Mouse (Mus musculus): ENCODE results near the gene Traf3ip1. TPM values are rescaled to one million over a fixed set of nuclear protein-coding genes. Genes with fewer than 3 reads are reported as not detected.

The Traf3ip1 gene
- polyA plus RNA-seq (2015; fragmentation: Nextera tagmentation; extraction: Ambion mirVana), result 7.8 and 8.4 TPM in 2 replicates

GRCm38 (mm10) chr1:91494457-91495140 is at the start of gene Traf3ip1:
Gene Traf3ip1, plus strand, starts transcription at chr1:91494647.
- peak within 1 kb of the TSS; percentile 50 for H3K9ac ChIP-seq
- peak within 1 kb of the TSS; percentile 81 for H3K4me3 ChIP-seq (replicated peaks)
- under 1% methylated on average over 79 of the region's 79 CpGs for WGBS
- H3K27ac ChIP-seq, result no peak within 1 kb of the TSS
- ATAC-seq (ENCODE audit: insufficient read depth, low FRiP score, low read depth), result peak; percentile 97
- no peaks in the 10 kb centered on the region for H3K9me3 ChIP-seq
- H3K4me1 ChIP-seq, result peaks cover 16% of the 10 kb centered on the region
- no peaks in the 10 kb centered on the region for H3K36me3 ChIP-seq
- peak within 1 kb of the TSS; percentile 77 for H3K4me2 ChIP-seq
- H3K27me3 ChIP-seq (replicated peaks), result no peaks in the 10 kb centered on the region

GRCm38 (mm10) chr1:91444841-91445830 is 49.3 kb upstream of the Traf3ip1 start:
- Histone ChIP-seq H3K27ac (no peak overlapping the region), H3K4me2 (no peak overlapping the region), H3K4me3 (replicated peaks) (no peak overlapping the region), H3K36me3 (peaks cover 43% of the 10 kb centered on the region), H3K27me3 (replicated peaks) (no peaks in the 10 kb centered on the region), H3K9me3 (no peaks in the 10 kb centered on the region), H3K9ac (no peak overlapping the region), H3K4me1 (no peaks in the 10 kb centered on the region)
- 86% methylated on average over 17 of the region's 17 CpGs for WGBS
- ATAC-seq (ENCODE audit: insufficient read depth, low FRiP score, low read depth), result no peak

- Histone ChIP-seq H3K4me2 (no peak overlapping the region), H3K9me3 (no peaks in the 10 kb centered on the region), H3K27ac (no peak overlapping the region), H3K4me3 (replicated peaks) (no peak overlapping the region), H3K36me3 (peaks cover 43% of the 10 kb centered on the region), H3K4me1 (no peaks in the 10 kb centered on the region), H3K27me3 (replicated peaks) (no peaks in the 10 kb centered on the region), H3K9ac (no peak overlapping the region)
- ATAC-seq (ENCODE audit: insufficient read depth, low FRiP score, low read depth), result peak; percentile 40; the same call in 1 of the 2 replicates
- WGBS, result 60% methylated on average over 8 of the region's 8 CpGs
Measured at GRCm38 (mm10) chr1:91446060-91446459, 48.4 kb upstream of the Traf3ip1 start.

- Histone ChIP-seq H3K36me3 (peaks cover 43% of the 10 kb centered on the region), H3K4me1 (peaks cover 2% of the 10 kb centered on the region; the same call in 1 of the 2 replicates), H3K9me3 (no peaks in the 10 kb centered on the region), H3K27me3 (replicated peaks) (no peaks in the 10 kb centered on the region), H3K4me2 (no peak overlapping the region), H3K9ac (no peak overlapping the region), H3K27ac (no peak overlapping the region), H3K4me3 (replicated peaks) (no peak overlapping the region)
- ATAC-seq (ENCODE audit: insufficient read depth, low FRiP score, low read depth), result no peak
- 84% methylated on average over 4 of the region's 4 CpGs for WGBS
Measured at GRCm38 (mm10) chr1:91446511-91446910, 47.9 kb upstream of the Traf3ip1 start.

- Histone ChIP-seq H3K4me1 (peaks cover 9% of the 10 kb centered on the region), H3K27me3 (replicated peaks) (no peaks in the 10 kb centered on the region), H3K9me3 (no peaks in the 10 kb centered on the region), H3K9ac (no peak overlapping the region), H3K36me3 (peaks cover 43% of the 10 kb centered on the region), H3K4me2 (no peak overlapping the region), H3K27ac (no peak overlapping the region), H3K4me3 (replicated peaks) (no peak overlapping the region)
- ATAC-seq (ENCODE audit: insufficient read depth, low FRiP score, low read depth), result no peak
- WGBS, result 71% methylated on average over 10 of the region's 10 CpGs
Measured at GRCm38 (mm10) chr1:91448688-91449087, 45.8 kb upstream of the Traf3ip1 start.

GRCm38 (mm10) chr1:91450851-91451250 is 43.6 kb upstream of the Traf3ip1 start:
- H3K9me3 ChIP-seq, result no peaks in the 10 kb centered on the region
- no peak overlapping the region for H3K9ac ChIP-seq
- H3K4me2 ChIP-seq, result no peak overlapping the region
- 79% methylated on average over 5 of the region's 5 CpGs for WGBS
- no peak overlapping the region for H3K4me3 ChIP-seq (replicated peaks)
- no peaks in the 10 kb centered on the region for H3K27me3 ChIP-seq (replicated peaks)
- peaks cover 32% of the 10 kb centered on the region for H3K36me3 ChIP-seq
- peaks cover 30% of the 10 kb centered on the region for H3K4me1 ChIP-seq
- no peak overlapping the region for H3K27ac ChIP-seq
- no peak for ATAC-seq (ENCODE audit: insufficient read depth, low FRiP score, low read depth)

DNA sequence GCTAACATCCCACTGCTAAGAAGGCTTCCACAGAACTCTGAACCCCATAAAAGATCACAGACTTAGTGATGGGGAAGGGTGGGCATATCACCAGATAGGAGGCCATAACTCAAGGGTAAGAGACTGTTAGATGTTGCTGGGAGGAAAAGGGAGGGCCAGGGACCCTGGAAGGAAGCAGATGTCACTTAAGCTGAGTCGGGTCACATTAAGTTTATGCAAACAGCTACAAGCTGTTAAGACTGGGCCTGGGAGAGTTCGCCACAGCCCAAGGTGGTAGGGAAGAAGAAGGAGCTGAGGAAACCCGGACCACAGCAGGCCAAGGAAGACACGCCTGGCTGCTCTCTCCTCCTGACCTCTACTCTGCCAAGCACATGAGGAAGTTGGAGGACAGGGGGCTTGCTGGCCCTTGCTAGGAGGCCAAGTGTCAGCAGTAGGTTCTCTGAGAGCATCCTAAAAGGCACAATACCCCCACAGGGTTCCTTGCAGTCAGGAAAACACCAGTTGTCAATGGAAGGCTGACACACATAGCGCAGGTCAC is 42.8 kb upstream of the Traf3ip1 start:
- no peak overlapping the region for H3K4me2 ChIP-seq
- no peaks in the 10 kb centered on the region for H3K9me3 ChIP-seq
- no peak overlapping the region for H3K27ac ChIP-seq
- no peak overlapping the region for H3K9ac ChIP-seq
- peaks cover 36% of the 10 kb centered on the region for H3K4me1 ChIP-seq
- no peaks in the 10 kb centered on the region for H3K27me3 ChIP-seq (replicated peaks)
- no peak for ATAC-seq (ENCODE audit: insufficient read depth, low FRiP score, low read depth)
- WGBS, result 47% methylated on average over 5 of the region's 5 CpGs
- no peak overlapping the region for H3K4me3 ChIP-seq (replicated peaks)
- peaks cover 24% of the 10 kb centered on the region for H3K36me3 ChIP-seq

DNA sequence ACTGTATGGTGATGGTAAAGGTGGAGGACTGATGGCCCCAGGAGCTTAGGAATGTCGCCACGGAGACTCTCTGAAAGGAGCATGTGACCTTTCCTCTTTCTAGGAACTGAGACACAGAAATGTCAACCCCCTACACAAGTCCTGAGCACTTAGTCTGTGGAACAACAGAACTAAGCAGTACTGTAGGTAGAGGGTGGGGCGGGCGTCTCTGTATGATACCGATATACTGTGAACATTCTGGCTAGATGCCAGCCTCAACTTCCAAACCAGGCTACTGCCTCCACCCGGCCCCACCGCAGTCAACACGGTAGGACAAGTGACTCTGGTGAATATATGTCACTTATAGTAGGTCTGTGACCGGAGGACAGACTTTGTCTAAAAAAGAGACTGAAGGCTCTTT is 40.5 kb upstream of the Traf3ip1 start:
- Histone ChIP-seq H3K36me3 (0 out of 2 replicates have a peak, but pooled peaks cover 5% of the 10 kb centered on the region), H3K9me3 (no peaks in the 10 kb centered on the region), H3K9ac (no peak overlapping the region), H3K4me1 (peaks cover 58% of the 10 kb centered on the region), H3K27ac (peak overlapping the region; percentile 2; the same call in 1 of the 2 replicates), H3K4me2 (no peak overlapping the region), H3K4me3 (replicated peaks) (no peak overlapping the region), H3K27me3 (replicated peaks) (no peaks in the 10 kb centered on the region)
- WGBS, result 63% methylated on average over 9 of the region's 9 CpGs
- 0 out of 2 replicates have a peak, but pooled peaks have one; percentile 14 for ATAC-seq (ENCODE audit: insufficient read depth, low FRiP score, low read depth)

DNA sequence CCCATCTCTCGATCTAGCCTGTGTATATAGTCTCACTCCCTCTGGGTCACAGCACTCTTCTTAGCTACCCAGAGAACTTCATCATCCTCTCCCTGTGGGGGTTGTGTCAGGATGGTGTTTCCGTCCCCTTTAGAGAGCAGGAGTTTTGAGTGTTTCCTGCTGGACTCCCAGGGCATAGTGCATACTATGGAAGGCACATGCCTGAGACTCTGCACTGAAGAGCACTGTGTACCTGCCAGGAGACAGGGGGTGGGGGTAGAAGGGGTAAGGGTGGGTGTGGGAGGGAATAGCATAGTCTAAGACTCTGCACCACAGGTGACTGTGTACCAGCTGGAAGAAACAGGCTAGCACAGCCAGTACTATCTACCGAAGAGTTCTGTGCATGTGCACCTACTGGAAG is 40.1 kb upstream of the Traf3ip1 start:
- Histone ChIP-seq H3K4me1 (peaks cover 58% of the 10 kb centered on the region), H3K4me2 (no peak overlapping the region), H3K27me3 (replicated peaks) (no peaks in the 10 kb centered on the region), H3K36me3 (0 out of 2 replicates have a peak, but pooled peaks cover 4% of the 10 kb centered on the region), H3K9me3 (no peaks in the 10 kb centered on the region), H3K9ac (no peak overlapping the region), H3K4me3 (replicated peaks) (no peak overlapping the region), H3K27ac (peak overlapping the region; percentile 42; the same call in 1 of the 2 replicates)
- 79% methylated on average over 3 of the region's 3 CpGs for WGBS
- ATAC-seq (ENCODE audit: insufficient read depth, low FRiP score, low read depth), result no peak

- H3K9me3 ChIP-seq, result no peaks in the 10 kb centered on the region
- H3K36me3 ChIP-seq, result no peaks in the 10 kb centered on the region
- 0 out of 2 replicates have a peak overlapping the region, but pooled peaks have one; percentile 67 for H3K4me2 ChIP-seq
- no peak for ATAC-seq (ENCODE audit: insufficient read depth, low FRiP score, low read depth)
- H3K27ac ChIP-seq, result peak overlapping the region; percentile 96
- H3K9ac ChIP-seq, result no peak overlapping the region
- 75% methylated on average over 3 of the region's 3 CpGs for WGBS
- H3K4me1 ChIP-seq, result peaks cover 61% of the 10 kb centered on the region
- H3K27me3 ChIP-seq (replicated peaks), result no peaks in the 10 kb centered on the region
- no peak overlapping the region for H3K4me3 ChIP-seq (replicated peaks)
Measured at GRCm38 (mm10) chr1:91454927-91455326, 39.5 kb upstream of the Traf3ip1 start.

DNA sequence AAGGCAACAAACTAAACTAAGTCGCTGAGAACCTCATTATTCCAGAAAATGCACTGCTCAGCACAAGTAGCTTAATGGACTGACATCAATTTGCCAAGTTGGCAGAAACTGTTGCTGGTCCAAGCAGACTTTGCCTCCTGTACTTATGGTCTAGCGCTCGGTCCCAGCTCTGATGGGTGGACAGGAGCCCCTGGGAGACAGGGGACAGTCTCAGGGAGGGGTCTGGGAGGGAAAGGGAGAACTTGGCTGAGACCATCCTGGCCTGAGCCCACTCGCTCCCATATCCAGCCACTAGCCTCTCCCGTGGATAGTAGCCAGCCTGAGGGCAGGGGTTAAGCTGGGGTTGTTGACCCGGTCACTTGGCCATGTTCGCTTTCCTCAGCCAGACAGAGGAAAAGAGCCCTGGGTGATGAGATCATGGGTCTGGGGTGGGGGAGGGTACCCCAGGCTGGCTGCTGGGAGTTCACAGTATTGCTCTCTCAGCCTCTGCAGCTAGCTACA is 38.7 kb upstream of the Traf3ip1 start:
- WGBS, result 17% methylated on average over 7 of the region's 7 CpGs
- Histone ChIP-seq H3K36me3 (no peaks in the 10 kb centered on the region), H3K9me3 (no peaks in the 10 kb centered on the region), H3K9ac (no peak overlapping the region), H3K27me3 (replicated peaks) (no peaks in the 10 kb centered on the region), H3K4me3 (replicated peaks) (peak overlapping the region; percentile 4; the same call in 1 of the 2 replicates), H3K4me1 (peaks cover 69% of the 10 kb centered on the region), H3K4me2 (peak overlapping the region; percentile 67), H3K27ac (peak overlapping the region; percentile 96)
- ATAC-seq (ENCODE audit: insufficient read depth, low FRiP score, low read depth), result no peak
